Mouse (Mus musculus) bone marrow, adult 2 months (tissue): ENCODE measurements around the gene Ubxn7.

Experiments used
- CTCF ChIP-seq: fragments of 200-500 bp; IDR thresholded peaks from 2 replicates; pipeline ENCODE4 v1.5.1; 2011; ENCODE audit warnings: low read length, control low read depth; ENCODE audit not compliant: control insufficient read depth, insufficient read depth
- POLR2A ChIP-seq: fragments of 200-500 bp; IDR thresholded peaks from 2 replicates; pipeline ENCODE4 v1.6.1; 2011; ENCODE audit warnings: low read depth, mild to moderate bottlenecking, control low read depth, low read length, borderline replicate concordance; ENCODE audit not compliant: control insufficient read depth

- no peak for TF ChIP-seq CTCF
- TF ChIP-seq POLR2A, result no peak
These were observed 64.4 kb downstream of the Ubxn7 start for GRCm38 (mm10) chr16:32396541-32396835.
